Mouse (Mus musculus) neutrophil, adult 59 days (primary cell): ENCODE measurements around the gene Pqlc2. TPM values are rescaled to one million over a fixed set of nuclear protein-coding genes. Genes with fewer than 3 reads are reported as not detected.

Experiments
- total RNA-seq, 2 experiments: library from RNA; stranded (reverse); gene quantifications; 1 replicate in 1 of 2; 2 replicates in 1 of 2; pipeline ENCODE4 v1.2.4; 2023

The Pqlc2 gene
- 1 to 10 TPM; 4.8 to 7.8 TPM for total RNA-seq

GRCm38 (mm10) chr4:139310171-139310898 is at the start of gene Pqlc2, which contains the start of gene Akr7a5:
Pqlc2 (minus strand) TSS chr4:139310708.
Akr7a5 (plus strand) TSS chr4:139310744.

DNA sequence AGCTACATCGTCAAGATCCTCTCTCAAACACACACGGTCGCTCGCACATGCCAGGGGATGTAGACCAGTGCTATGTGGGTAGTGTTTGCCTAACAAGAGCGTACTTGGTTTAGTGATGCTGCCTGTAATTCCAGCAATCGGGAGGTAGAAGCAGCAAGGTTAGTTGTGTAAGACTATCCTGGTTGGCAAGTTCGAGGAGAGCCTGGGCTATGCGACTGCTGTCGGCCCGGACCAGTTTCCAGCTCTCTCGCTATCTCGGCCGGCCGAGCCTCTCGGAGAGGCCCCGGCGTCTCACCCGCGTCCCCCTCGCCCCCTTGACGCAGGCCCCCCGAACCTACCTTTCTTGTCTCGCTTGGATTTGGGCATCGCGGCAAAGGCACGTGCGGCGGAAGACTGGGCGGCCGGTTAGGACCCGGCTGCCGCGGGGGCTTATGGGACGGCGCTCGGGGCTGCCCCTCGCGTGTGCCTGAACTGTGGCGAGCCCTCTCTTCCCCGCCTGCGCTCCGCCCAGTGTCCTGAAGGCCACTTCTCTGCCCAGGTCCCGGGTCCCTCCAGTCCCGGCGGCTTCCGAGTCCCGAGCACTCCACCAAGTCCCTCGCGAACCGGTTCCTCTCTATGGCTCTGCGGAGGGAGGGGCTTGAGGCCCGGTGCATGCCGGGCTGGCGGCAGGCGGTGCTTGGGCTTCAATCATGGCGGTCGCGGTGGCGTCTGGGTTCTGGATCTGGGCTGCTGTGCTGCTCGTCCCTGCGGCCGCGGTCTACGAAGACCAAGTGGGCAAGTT is 41.6 kb upstream of the Pqlc2 start, which contains the start of the genes Mrto4, Emc1 and Ubr4:
Gene Mrto4 (minus strand): TSS at position 646 of the 781 bp plus-strand sequence.
Gene Emc1 (plus strand): TSS at position 657 of the 781 bp plus-strand sequence.
Gene Ubr4 (plus strand): TSS at position 679 of the 781 bp plus-strand sequence.

Other genes with a start within 250 kb of the Pqlc2 start
- gene Htr6, start 235.1 kb downstream of the Pqlc2 start, total RNA-seq: not detected
- under 1 TPM in 1 of 2 experiments, not detected in 1; 0.31 TPM for gene Nbl1, start 217.7 kb downstream of the Pqlc2 start, total RNA-seq
- gene Minos1, start 179.6 kb downstream of the Pqlc2 start, total RNA-seq: 100 to 1,000 TPM in 1 of 2 experiments, 10 to 100 TPM in 1; 99.5 to 120 TPM
- gene Capzb, start 117.8 kb downstream of the Pqlc2 start, total RNA-seq: 100 to 1,000 TPM; 540 to 564 TPM
- gene Akr7a5, start within 50 bp of the Pqlc2 start, total RNA-seq: 1 to 10 TPM; 3.5 to 5.9 TPM
- 10 to 100 TPM; 33.6 to 35.1 TPM for gene Mrto4, start 41.9 kb upstream of the Pqlc2 start, total RNA-seq
- gene Emc1, start 41.9 kb upstream of the Pqlc2 start, total RNA-seq: 10 to 100 TPM; 21.2 to 21.5 TPM
- 100 to 1,000 TPM; 147 to 151 TPM for gene Ubr4, start 41.9 kb upstream of the Pqlc2 start, total RNA-seq
- gene Iffo2, start 219.8 kb upstream of the Pqlc2 start, total RNA-seq: 1 to 10 TPM; 2.3 TPM